Mouse (Mus musculus): ENCODE measurements around the gene Sel1l3.

DNA sequence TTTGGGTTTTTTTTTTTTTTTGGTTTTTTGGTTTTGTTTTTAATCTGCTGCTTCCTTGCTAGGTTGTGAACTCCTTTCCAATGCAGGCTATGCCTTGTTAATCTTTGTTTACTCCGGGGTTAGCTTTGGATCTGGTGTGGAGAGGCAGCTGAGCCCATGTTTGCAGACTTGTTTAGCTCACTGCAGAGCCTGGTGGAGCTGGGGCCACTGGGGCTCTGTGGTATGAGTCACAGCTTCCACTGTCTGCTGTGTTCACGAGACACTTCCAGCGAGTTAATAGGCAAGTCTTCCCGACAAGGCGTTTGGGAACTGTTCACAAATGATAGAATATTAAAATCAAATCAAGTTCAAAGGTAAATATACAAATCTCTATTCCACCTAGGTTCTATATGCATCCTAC lies 22.4 kb upstream of the Sel1l3 start:
- no peak for TF ChIP-seq CTCF (IDR thresholded peaks at IDR 0.05)
- no peak for TF ChIP-seq EP300 (IDR thresholded peaks at IDR 0.05)

All from lung, postnatal 0 days (tissue).